Mouse (Mus musculus) small intestine, adult 10 weeks (tissue): ENCODE data around the gene Olfr584. TPM values are rescaled to one million over a fixed set of nuclear protein-coding genes. Genes with fewer than 3 reads are reported as not detected.

Source experiments
- polyA plus RNA-seq: library from polyadenylated mRNA; stranded (reverse); fragments of 350-450 nt; fragmentation: Illumina TruSeq; extraction: RNeasy Lipid Tissue Mini Kit (QIAGEN cat#74804); gene quantifications from one replicate; pipeline ENCODE4 v1.2.3, GENCODE M21; 2014; ENCODE audit warnings: low replicate concordance

Olfr584 gene
- not detected for polyA plus RNA-seq

DNA sequence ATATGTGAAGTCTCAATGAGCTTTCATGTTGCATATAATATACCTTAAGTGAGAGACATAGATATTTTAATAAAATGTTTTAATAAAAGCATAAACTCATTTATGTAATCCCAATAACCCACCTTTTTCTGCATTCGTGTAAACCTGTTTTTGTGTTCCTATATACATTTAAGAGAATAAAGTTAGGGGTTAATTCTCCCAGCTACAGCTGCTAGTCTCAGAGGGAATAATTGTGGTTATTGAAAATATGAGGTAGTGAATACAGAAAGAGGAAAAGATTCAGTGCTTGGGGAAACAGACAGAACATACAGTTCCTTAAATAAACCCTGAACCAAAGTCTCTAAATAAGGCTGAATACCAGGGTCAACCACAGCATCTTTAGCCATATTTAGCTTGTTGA is at the start of gene Olfr584:
Olfr584 (plus strand) TSS at position 301 of the 400 bp plus-strand sequence.

DNA sequence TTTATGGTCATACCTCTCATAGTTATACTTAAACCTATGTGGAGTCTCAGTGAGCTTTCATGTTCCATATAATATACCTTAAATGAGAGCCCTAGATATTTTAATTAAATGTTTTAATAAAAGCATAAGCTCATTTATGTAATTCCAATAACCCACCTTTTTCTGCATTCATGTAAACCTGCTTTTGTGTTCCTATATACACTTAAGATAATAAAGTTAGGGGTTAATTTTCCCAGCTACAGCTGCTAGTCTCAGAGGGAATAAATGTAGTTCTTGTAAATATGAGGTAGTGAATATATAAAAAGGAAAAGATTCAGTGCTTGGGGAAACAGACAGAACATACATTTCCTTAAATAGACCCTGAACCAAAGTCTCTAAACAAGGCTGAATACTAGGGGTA is 44.0 kb upstream of the Olfr584 start, which contains the start of gene Olfr582:
Olfr582 (plus strand) TSS at position 301 of the 400 bp plus-strand sequence.

DNA sequence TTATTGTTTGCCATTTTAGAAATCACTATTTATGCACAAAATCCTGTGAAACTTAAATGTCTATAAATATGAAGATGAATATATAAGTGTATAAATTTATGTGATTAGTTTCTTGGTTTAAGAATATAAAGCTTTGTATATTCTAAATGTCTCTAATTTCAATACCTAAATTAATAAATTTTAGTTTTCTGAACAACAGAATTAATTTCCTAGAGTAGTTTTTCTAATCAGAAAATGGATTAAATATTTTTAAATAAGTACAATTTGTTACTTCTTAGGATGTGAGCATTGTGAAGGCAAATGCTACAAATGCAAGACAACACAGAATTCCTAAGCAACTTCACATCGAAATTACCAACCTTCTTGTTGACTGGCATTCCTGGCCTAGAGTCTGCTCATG is 30.7 kb upstream of the Olfr584 start, which contains the start of gene Olfr583:
Olfr583 (plus strand) TSS at position 301 of the 400 bp plus-strand sequence.

DNA sequence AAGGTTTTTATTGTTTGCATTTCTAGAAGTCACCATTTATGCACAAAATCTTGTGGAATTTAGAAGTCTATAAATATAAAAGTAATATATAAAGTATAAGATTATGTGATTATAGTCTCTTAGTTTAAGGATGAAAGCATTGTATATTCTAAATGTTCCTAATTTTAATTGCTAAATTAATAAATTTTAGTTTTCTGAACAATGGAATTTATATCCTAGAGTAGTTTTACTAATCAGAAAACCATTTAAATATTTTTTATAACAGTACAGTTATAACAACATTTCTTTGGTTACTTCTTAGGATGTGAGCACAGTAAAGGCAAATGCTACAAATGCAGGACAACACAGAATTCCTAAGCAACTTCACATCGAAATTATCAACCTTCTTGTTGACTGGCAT is 15.7 kb downstream of the Olfr584 start, which contains the start of gene Olfr585:
Olfr585 (plus strand) TSS at position 301 of the 400 bp plus-strand sequence.

DNA sequence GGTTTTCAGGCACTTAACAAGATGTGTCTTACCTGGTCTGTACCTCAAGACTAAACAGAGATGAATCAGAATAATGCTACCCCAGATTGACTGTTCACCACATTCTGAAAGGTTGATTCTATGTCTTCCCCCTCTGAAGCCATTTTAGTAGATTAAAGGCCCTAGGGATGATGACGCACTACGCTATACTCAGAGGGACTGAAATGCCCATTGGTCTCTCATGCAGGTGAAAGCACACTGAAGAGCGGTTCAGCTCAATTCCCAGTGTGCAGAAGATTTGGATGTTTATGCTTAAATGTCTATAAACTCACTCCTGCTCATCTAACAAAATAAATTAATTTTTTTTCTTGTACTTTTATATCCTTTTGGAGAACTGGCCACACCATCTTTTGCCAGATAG is 43.9 kb downstream of the Olfr584 start, which contains the start of gene Olfr586:
Olfr586 (minus strand) TSS at position 101 of the 400 bp plus-strand sequence.

Other genes starting within 250 kb of the Olfr584 start
- not detected for gene Olfr566, start 223.1 kb upstream of the Olfr584 start, polyA plus RNA-seq
- not detected for gene Olfr568, start 204.8 kb upstream of the Olfr584 start, polyA plus RNA-seq
- gene Olfr569, start 191.0 kb upstream of the Olfr584 start, polyA plus RNA-seq: not detected
- not detected for gene Olfr570, start 187.3 kb upstream of the Olfr584 start, polyA plus RNA-seq
- gene Olfr571, start 164.3 kb upstream of the Olfr584 start, polyA plus RNA-seq: not detected
- gene Olfr572, start 157.5 kb upstream of the Olfr584 start, polyA plus RNA-seq: not detected
- not detected for gene Olfr573-ps1, start 139.3 kb upstream of the Olfr584 start, polyA plus RNA-seq
- gene Olfr574, start 133.4 kb upstream of the Olfr584 start, polyA plus RNA-seq: not detected
- not detected for gene Olfr575, start 123.1 kb upstream of the Olfr584 start, polyA plus RNA-seq
- not detected for gene Olfr576, start 119.2 kb upstream of the Olfr584 start, polyA plus RNA-seq
- gene Olfr577, start 105.9 kb upstream of the Olfr584 start, polyA plus RNA-seq: not detected
- gene Olfr578, start 92.6 kb upstream of the Olfr584 start, polyA plus RNA-seq: not detected
- gene Olfr582, start 43.9 kb upstream of the Olfr584 start, polyA plus RNA-seq: not detected
- gene Olfr583, start 30.6 kb upstream of the Olfr584 start, polyA plus RNA-seq: not detected
- gene Olfr585, start 15.8 kb downstream of the Olfr584 start, polyA plus RNA-seq: not detected
- gene Olfr586, start 43.8 kb downstream of the Olfr584 start, polyA plus RNA-seq: not detected
- not detected for gene Olfr588-ps1, start 59.0 kb downstream of the Olfr584 start, polyA plus RNA-seq
- gene Olfr589, start 74.5 kb downstream of the Olfr584 start, polyA plus RNA-seq: not detected
- gene Olfr591, start 96.5 kb downstream of the Olfr584 start, polyA plus RNA-seq: not detected
- not detected for gene Olfr592, start 102.9 kb downstream of the Olfr584 start, polyA plus RNA-seq
- gene Olfr593, start 130.0 kb downstream of the Olfr584 start, polyA plus RNA-seq: not detected
- not detected for gene Olfr594, start 135.1 kb downstream of the Olfr584 start, polyA plus RNA-seq
- gene Usp17ld, start 170.6 kb downstream of the Olfr584 start, polyA plus RNA-seq: not detected
- gene Olfr596, start 223.8 kb downstream of the Olfr584 start, polyA plus RNA-seq: not detected
- gene Olfr597, start 234.4 kb downstream of the Olfr584 start, polyA plus RNA-seq: not detected
- gene Olfr598, start 241.7 kb downstream of the Olfr584 start, polyA plus RNA-seq: not detected